Mouse (Mus musculus) olfactory bulb, adult 2 months (tissue): ENCODE results near the gene Sclt1. TPM values are rescaled to one million over a fixed set of nuclear protein-coding genes. Genes with fewer than 3 reads are reported as not detected.

Source experiments
- H3K27ac ChIP-seq: fragments of 200-500 bp; 2 replicates; pipeline ENCODE4 v1.5.1; 2012; ENCODE audit warnings: low read depth, low read length; ENCODE audit not compliant: insufficient read depth
- H3K4me1 ChIP-seq: fragments of 200-500 bp; 2 replicates; pipeline ENCODE4 v1.6.1; 2012; ENCODE audit warnings: low read length; ENCODE audit not compliant: control insufficient read depth, insufficient read depth
- H3K4me3 ChIP-seq: fragments of 200-500 bp; 2 replicates; pipeline ENCODE4 v1.5.1; 2012; ENCODE audit warnings: mild to moderate bottlenecking, low read depth, low read length, moderate library complexity; ENCODE audit not compliant: insufficient read depth
- CTCF ChIP-seq: fragments of 200-500 bp; IDR thresholded peaks from 2 replicates; pipeline ENCODE4 v1.5.1; 2012; ENCODE audit warnings: low read depth, mild to moderate bottlenecking, low read length, moderate library complexity; ENCODE audit not compliant: insufficient read depth
- POLR2A ChIP-seq: fragments of 200-500 bp; IDR thresholded peaks from 2 replicates; pipeline ENCODE4 v1.6.1; 2012; ENCODE audit warnings: mild to moderate bottlenecking, low read depth, low read length, moderate library complexity; ENCODE audit not compliant: insufficient read depth
- WGBS: fragments of 180-500 bp; shearing (Covaris S2); methylation state at CpG from one replicate; pipeline ENCODE4 v1.1.7; 2018; 5-methylcytosine and 5-hydroxymethylcytosine counted together
- polyA plus RNA-seq: library from polyadenylated mRNA; stranded (reverse); fragments of >200 nt; gene quantifications from 2 replicates; pipeline ENCODE4 v1.2.4, GENCODE M21; 2012; ENCODE audit warnings: low replicate concordance; ENCODE audit not compliant: missing spikeins, insufficient read depth, insufficient read length

Sclt1 gene
- polyA plus RNA-seq, 1 experiment: not detected

GRCm38 (mm10) chr3:41601226-41602020, 140.9 kb downstream of the Sclt1 start:
- Histone ChIP-seq H3K4me1 (peaks cover 49% of the 10 kb centered on the region), H3K27ac (no peak overlapping the region), H3K4me3 (no peak overlapping the region)
- WGBS: 82% methylated on average over 9 of the region's 9 CpGs
- TF ChIP-seq CTCF (no peak), POLR2A (no peak)

- WGBS: 76% methylated on average over 14 of the region's 14 CpGs
- no peak for TF ChIP-seq POLR2A
- H3K4me3 ChIP-seq: no peak overlapping the region
- H3K27ac ChIP-seq: no peak overlapping the region
- H3K4me1 ChIP-seq: peaks cover 41% of the 10 kb centered on the region
Measured at GRCm38 (mm10) chr3:41599806-41600589, 142.3 kb downstream of the Sclt1 start.

GRCm38 (mm10) chr3:41599226-41599625, 143.1 kb downstream of the Sclt1 start:
- WGBS: 77% methylated on average over 10 of the region's 10 CpGs
- TF ChIP-seq POLR2A: no peak
- TF ChIP-seq CTCF: no peak

GRCm38 (mm10) chr3:41598412-41598811, 143.9 kb downstream of the Sclt1 start:
- no peak overlapping the region for H3K4me3 ChIP-seq
- 67% methylated on average over 9 of the region's 9 CpGs for WGBS
- no peak for TF ChIP-seq CTCF
- TF ChIP-seq POLR2A: no peak
- H3K27ac ChIP-seq: no peak overlapping the region
- H3K4me1 ChIP-seq: peaks cover 27% of the 10 kb centered on the region

More at GRCm38 (mm10) chr3:41599226-41599625, 143.1 kb downstream of the Sclt1 start:
- Histone ChIP-seq H3K4me3 (no peak overlapping the region), H3K4me1 (peaks cover 34% of the 10 kb centered on the region), H3K27ac (no peak overlapping the region)

GRCm38 (mm10) chr3:41597036-41597435, 145.3 kb downstream of the Sclt1 start:
- TF ChIP-seq POLR2A (no peak), CTCF (no peak)
- Histone ChIP-seq H3K27ac (no peak overlapping the region), H3K4me3 (no peak overlapping the region), H3K4me1 (peaks cover 19% of the 10 kb centered on the region)
- WGBS: 98% methylated on average over 8 of the region's 8 CpGs

GRCm38 (mm10) chr3:41595010-41595409, 147.3 kb downstream of the Sclt1 start:
- TF ChIP-seq CTCF: no peak
- no peak for TF ChIP-seq POLR2A
- no peak overlapping the region for H3K27ac ChIP-seq
- 94% methylated on average over 4 of the region's 4 CpGs for WGBS

GRCm38 (mm10) chr3:41594097-41594879, 148.0 kb downstream of the Sclt1 start:
- TF ChIP-seq POLR2A (no peak), CTCF (no peak)
- Histone ChIP-seq H3K4me3 (no peak overlapping the region), H3K27ac (no peak overlapping the region), H3K4me1 (peaks cover 13% of the 10 kb centered on the region)
- WGBS: 90% methylated on average over 9 of the region's 9 CpGs

More at GRCm38 (mm10) chr3:41595010-41595409, 147.3 kb downstream of the Sclt1 start:
- Histone ChIP-seq H3K4me3 (no peak overlapping the region), H3K4me1 (peaks cover 20% of the 10 kb centered on the region)

- H3K27ac ChIP-seq: no peak overlapping the region
- 93% methylated on average over 7 of the region's 7 CpGs for WGBS
- H3K4me1 ChIP-seq: peaks cover 13% of the 10 kb centered on the region
- no peak for TF ChIP-seq POLR2A
- no peak for TF ChIP-seq CTCF
- no peak overlapping the region for H3K4me3 ChIP-seq
Measured at GRCm38 (mm10) chr3:41592805-41593204, 149.5 kb downstream of the Sclt1 start.
